Mouse (Mus musculus) MEL (cell line): ENCODE results near the gene Naa11. TPM values are rescaled to one million over a fixed set of nuclear protein-coding genes. Genes with fewer than 3 reads are reported as not detected.

Source experiments
- DNase-seq: peaks from one replicate; pipeline ENCODE4 v3.0.0; 2011; ENCODE audit warnings: low read depth, low spot score
- H3K27ac ChIP-seq: 2 replicates; pipeline ENCODE4 v1.5.1; 2012; ENCODE audit warnings: low read depth, mild to moderate bottlenecking, control low read depth, low read length, moderate library complexity; ENCODE audit not compliant: control insufficient read depth
- H3K27me3 ChIP-seq, 2 experiments: fragments of 150-350 bp in 1 of 2; sonication (generic) in 1 of 2; 2 replicates each; pipeline ENCODE4 v1.6.1; 2012; ENCODE audit warnings: low read length in 2 of 2, mild to moderate bottlenecking in 2 of 2, improper control_type of control experiment in 1 of 2, moderate library complexity in 1 of 2; ENCODE audit not compliant: insufficient read depth in 2 of 2, control insufficient read depth in 1 of 2
- H3K36me3 ChIP-seq, 2 experiments: 2 replicates each; pipeline ENCODE4 v1.6.1; 2012 to 2014; ENCODE audit warnings: low read length in 2 of 2, improper control_type of control experiment in 1 of 2, inconsistent platforms in 1 of 2, mild to moderate bottlenecking in 1 of 2; ENCODE audit not compliant: insufficient read depth in 2 of 2, control insufficient read depth in 1 of 2
- H3K4me1 ChIP-seq, 2 experiments: fragments of 150-350 bp in 1 of 2; sonication (generic) in 1 of 2; 2 replicates each; pipeline ENCODE4 v1.6.1; 2012; ENCODE audit warnings: low read length in 2 of 2, improper control_type of control experiment in 1 of 2, mild to moderate bottlenecking in 1 of 2; ENCODE audit not compliant: insufficient read depth in 2 of 2, control insufficient read depth in 1 of 2
- H3K4me3 ChIP-seq, 2 experiments: fragments of 150-350 bp in 1 of 2; sonication (generic) in 1 of 2; 2 replicates each; pipeline ENCODE4 v1.5.1; 2012; ENCODE audit warnings: low read depth in 2 of 2, low read length in 2 of 2, mild to moderate bottlenecking in 2 of 2, moderate library complexity in 2 of 2, control low read depth in 1 of 2, improper control_type of control experiment in 1 of 2; ENCODE audit not compliant: control insufficient read depth in 1 of 2, insufficient read depth in 1 of 2
- H3K79me2 ChIP-seq: 2 replicates; pipeline ENCODE4 v1.6.1; 2012; ENCODE audit warnings: mild to moderate bottlenecking, low read length, moderate library complexity; ENCODE audit not compliant: control insufficient read depth, poor library complexity, insufficient read depth
- H3K9ac ChIP-seq: 2 replicates; pipeline ENCODE4 v1.6.1; 2012; ENCODE audit warnings: low read depth, mild to moderate bottlenecking, control low read depth, low read length, moderate library complexity; ENCODE audit not compliant: control insufficient read depth, poor library complexity, severe bottlenecking
- H3K9me3 ChIP-seq: fragments of 150-350 bp; sonication (generic); replicated peaks from 2 replicates; pipeline ENCODE4 v1.6.1; 2012; ENCODE audit warnings: mild to moderate bottlenecking, low read length, improper control_type of control experiment, moderate library complexity; ENCODE audit not compliant: insufficient read depth
- BHLHE40 ChIP-seq: IDR thresholded peaks from 2 replicates; pipeline ENCODE4 v1.6.1; 2012; ENCODE audit warnings: low read depth, mild to moderate bottlenecking, inconsistent platforms, low read length, improper control_type of control experiment, borderline replicate concordance
- E2F4 ChIP-seq: IDR thresholded peaks from 2 replicates; pipeline ENCODE4 v1.6.1; 2011; ENCODE audit warnings: low read depth, low read length, improper control_type of control experiment, borderline replicate concordance
- ELF1 ChIP-seq: IDR thresholded peaks from 2 replicates; pipeline ENCODE4 v1.6.1; 2014; ENCODE audit warnings: low read depth, mild to moderate bottlenecking, inconsistent platforms, low read length, improper control_type of control experiment, moderate library complexity
- EP300 ChIP-seq, 2 experiments: IDR thresholded peaks; 2 replicates each; pipeline ENCODE4 v1.6.1; 2011; ENCODE audit warnings: improper control_type of control experiment in 2 of 2, low read length in 2 of 2, low read depth in 1 of 2, mild to moderate bottlenecking in 1 of 2
- ETS1 ChIP-seq: IDR thresholded peaks from 2 replicates; pipeline ENCODE4 v1.6.1; 2012; ENCODE audit warnings: low read depth, mild to moderate bottlenecking, inconsistent platforms, low read length, improper control_type of control experiment, moderate library complexity
- GABPA ChIP-seq: IDR thresholded peaks from 2 replicates; pipeline ENCODE4 v1.6.1; 2012; ENCODE audit warnings: low read depth, mild to moderate bottlenecking, inconsistent platforms, low read length, improper control_type of control experiment, moderate library complexity
- GATA1 ChIP-seq: IDR thresholded peaks from 2 replicates; pipeline ENCODE4 v1.6.1; 2011; ENCODE audit warnings: low read depth, low read length, improper control_type of control experiment
- JUND ChIP-seq: IDR thresholded peaks from 2 replicates; pipeline ENCODE4 v1.6.1; 2011; ENCODE audit warnings: low read depth, mild to moderate bottlenecking, improper control_type of control experiment, low read length
- MAFK ChIP-seq: IDR thresholded peaks from 2 replicates; pipeline ENCODE4 v1.6.1; 2011; ENCODE audit warnings: low read depth, mild to moderate bottlenecking, low read length, improper control_type of control experiment, borderline replicate concordance
- MAZ ChIP-seq: IDR thresholded peaks from 2 replicates; pipeline ENCODE4 v1.6.1; 2012; ENCODE audit warnings: low read depth, mild to moderate bottlenecking, inconsistent platforms, low read length, improper control_type of control experiment
- MXI1 ChIP-seq: IDR thresholded peaks from 2 replicates; pipeline ENCODE4 v1.6.1; 2011; ENCODE audit warnings: mild to moderate bottlenecking, low read depth, low read length, improper control_type of control experiment
- MYB ChIP-seq: IDR thresholded peaks from 2 replicates; pipeline ENCODE4 v1.6.1; 2011; ENCODE audit warnings: mild to moderate bottlenecking, low read depth, low read length, improper control_type of control experiment
- MYC ChIP-seq: IDR thresholded peaks from 2 replicates; pipeline ENCODE4 v1.6.1; 2011; ENCODE audit warnings: low read depth, mild to moderate bottlenecking, low read length, improper control_type of control experiment, moderate library complexity
- NRF1 ChIP-seq: IDR thresholded peaks from 2 replicates; pipeline ENCODE4 v1.6.1; 2014; ENCODE audit warnings: low read depth, mild to moderate bottlenecking, inconsistent platforms, low read length, improper control_type of control experiment, moderate library complexity; ENCODE audit not compliant: poor library complexity, insufficient read depth, severe bottlenecking
- POLR2A ChIP-seq, 2 experiments: IDR thresholded peaks; 2 replicates each; pipeline ENCODE4 v1.6.1; 2011 to 2012; ENCODE audit warnings: low read length in 2 of 2, mild to moderate bottlenecking in 2 of 2, control low read depth in 1 of 2, improper control_type of control experiment in 1 of 2, low read depth in 1 of 2, moderate library complexity in 1 of 2; ENCODE audit not compliant: control insufficient read depth in 1 of 2, insufficient read depth in 1 of 2, poor library complexity in 1 of 2
- POLR2AphosphoS5 ChIP-seq: IDR thresholded peaks from 2 replicates; pipeline ENCODE4 v1.6.1; 2012; ENCODE audit warnings: low read depth, borderline replicate concordance, mild to moderate bottlenecking, inconsistent platforms, low read length, moderate library complexity, mixed read lengths
- RAD21 ChIP-seq: IDR thresholded peaks from 2 replicates; pipeline ENCODE4 v1.6.1; 2011; ENCODE audit warnings: mild to moderate bottlenecking, low read depth, low read length, improper control_type of control experiment
- SMC3 ChIP-seq: IDR thresholded peaks from 2 replicates; pipeline ENCODE4 v1.6.1; 2011; ENCODE audit warnings: low read depth, low read length, improper control_type of control experiment
- TAL1 ChIP-seq: IDR thresholded peaks from 2 replicates; pipeline ENCODE4 v1.6.1; 2012; ENCODE audit warnings: mild to moderate bottlenecking, inconsistent platforms, low read length, moderate library complexity, mixed read lengths
- TCF12 ChIP-seq: IDR thresholded peaks from 2 replicates; pipeline ENCODE4 v1.6.1; 2014; ENCODE audit warnings: low read depth, mild to moderate bottlenecking, inconsistent platforms, low read length, improper control_type of control experiment, moderate library complexity
- USF1 ChIP-seq: IDR thresholded peaks from 2 replicates; pipeline ENCODE4 v1.6.1; 2014; ENCODE audit warnings: low read depth, mild to moderate bottlenecking, inconsistent platforms, low read length, improper control_type of control experiment, moderate library complexity
- USF2 ChIP-seq, 2 experiments: IDR thresholded peaks; 2 replicates each; pipeline ENCODE4 v1.6.1; 2011 to 2012; ENCODE audit warnings: improper control_type of control experiment in 2 of 2, low read length in 2 of 2, borderline replicate concordance in 1 of 2, inconsistent platforms in 1 of 2, low read depth in 1 of 2, mild to moderate bottlenecking in 1 of 2; ENCODE audit not compliant: insufficient read depth in 1 of 2
- ZC3H11A ChIP-seq: IDR thresholded peaks from 2 replicates; pipeline ENCODE4 v1.6.1; 2012; ENCODE audit warnings: low read depth, mild to moderate bottlenecking, inconsistent platforms, low read length, improper control_type of control experiment
- ZNF384 ChIP-seq: IDR thresholded peaks from 2 replicates; pipeline ENCODE4 v1.6.1; 2012; ENCODE audit warnings: low read depth, mild to moderate bottlenecking, inconsistent platforms, low read length, improper control_type of control experiment
- polyA plus RNA-seq, 2 experiments: library from polyadenylated mRNA; stranded (reverse) in 1 of 2; unstranded in 1 of 2; fragments of >175 nt in 1 of 2; fragments of >200 nt in 1 of 2; gene quantifications; 2 replicates each; pipeline versions ENCODE4 v1.2.1 to v1.2.4; 2012; ENCODE audit warnings: low replicate concordance in 2 of 2, low read depth in 1 of 2; ENCODE audit not compliant: insufficient read length in 2 of 2, insufficient read depth in 1 of 2, missing spikeins in 1 of 2
- total RNA-seq: library from RNA; depleted of rRNA; stranded (reverse); fragments of 300-350 nt; gene quantifications from 2 replicates; pipeline ENCODE4 v1.2.3, GENCODE M21; 2012

The Naa11 gene
- total and polyA plus RNA-seq, 3 experiments = not detected

GRCm38 (mm10) chr5:97355152-97355551 lies 37.0 kb downstream of the Naa11 start:
- no peak for DNase-seq
- Histone ChIP-seq H3K9me3 (no peaks in the 10 kb centered on the region), H3K4me3 (no peak overlapping the region), H3K27ac (no peak overlapping the region), H3K9ac (no peak overlapping the region), H3K4me1 (no peaks in the 10 kb centered on the region), H3K79me2 (no peaks in the 10 kb centered on the region), H3K27me3 (no peaks in the 10 kb centered on the region), H3K36me3 (no peaks in the 10 kb centered on the region)
- no peak for TF ChIP-seq MYC
- TF ChIP-seq POLR2A (IDR thresholded peaks at IDR 0.05; ENCODE audit: control insufficient read depth in 1 of 2, insufficient read depth in 1 of 2, low read depth in 1 of 2, low read length in 2 of 2, poor library complexity in 1 of 2) = no peak
- no peak for TF ChIP-seq TAL1
- no peak for TF ChIP-seq NRF1
- TF ChIP-seq ELF1 = no peak
- no peak for TF ChIP-seq MXI1
- TF ChIP-seq RAD21 = no peak
- no peak for TF ChIP-seq ZNF384
- no peak for TF ChIP-seq MYB
- no peak for TF ChIP-seq TCF12
- TF ChIP-seq GABPA = no peak
- no peak for TF ChIP-seq E2F4
- no peak for TF ChIP-seq ZC3H11A
- TF ChIP-seq GATA1 = no peak

GRCm38 (mm10) chr5:97348760-97349159 lies 43.4 kb downstream of the Naa11 start:
- Histone ChIP-seq H3K9me3 (no peaks in the 10 kb centered on the region), H3K79me2 (no peaks in the 10 kb centered on the region)
- TF ChIP-seq POLR2AphosphoS5 (no peak), POLR2A (IDR thresholded peaks at IDR 0.05; ENCODE audit: control insufficient read depth in 1 of 2, insufficient read depth in 1 of 2, low read depth in 1 of 2, low read length in 2 of 2, poor library complexity in 1 of 2) (no peak), E2F4 (no peak), SMC3 (no peak), EP300 (IDR thresholded peaks at IDR 0.05; ENCODE audit: low read depth in 1 of 2, low read length in 2 of 2) (no peak), JUND (no peak), USF1 (no peak), USF2 (IDR thresholded peaks at IDR 0.05; ENCODE audit: borderline replicate concordance in 1 of 2, insufficient read depth in 1 of 2, low read depth in 1 of 2, low read length in 2 of 2) (no peak), MAFK (no peak), MXI1 (no peak), ETS1 (no peak), MAZ (no peak), MYB (no peak), BHLHE40 (no peak), MYC (no peak)
- TF ChIP-seq, all 39 proteins: peak for 0
- no peaks in the 10 kb centered on the region for H3K4me1 ChIP-seq
- no peaks in the 10 kb centered on the region for H3K27me3 ChIP-seq
- DNase-seq = no peak
- no peaks in the 10 kb centered on the region for H3K36me3 ChIP-seq
- no peak overlapping the region for H3K4me3 ChIP-seq
- H3K27ac ChIP-seq = no peak overlapping the region
- no peak overlapping the region for H3K9ac ChIP-seq
